Mouse (Mus musculus) thymus, postnatal 4 days (tissue): ENCODE measurements around the gene Vmn2r49.
"Not testable (repeated sequence)": the region's sequence is repeated elsewhere in the genome, so short reads cannot be mapped to it uniquely, and the experiment has no call there.

Experiments used
- DNase-seq: peaks from one replicate; pipeline ENCODE4 v3.0.0; 2021

Vmn2r49 gene

DNA sequence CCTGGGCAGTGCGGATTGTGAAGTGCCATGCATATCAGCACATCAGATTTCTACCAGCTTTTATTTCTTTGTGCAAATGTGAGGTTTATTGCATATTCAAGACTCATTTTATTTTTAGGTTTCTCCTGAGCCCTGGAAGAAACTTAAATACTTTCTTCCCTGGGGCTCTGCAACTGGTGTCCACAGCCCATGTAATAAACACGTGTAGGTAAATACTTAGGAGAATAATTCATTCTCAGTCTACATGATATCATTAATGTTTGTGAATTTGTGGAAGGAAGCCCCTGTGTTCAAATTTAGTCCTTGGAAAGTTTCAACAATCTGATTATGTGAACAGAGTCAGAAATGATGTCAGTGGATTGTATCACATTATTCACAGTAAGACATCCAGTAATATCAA, at the start of gene Vmn2r49:
Gene Vmn2r49, minus strand, starts transcription at position 101 of the 400 bp plus-strand sequence.
- DNase-seq, result not testable (repeated sequence)

DNA sequence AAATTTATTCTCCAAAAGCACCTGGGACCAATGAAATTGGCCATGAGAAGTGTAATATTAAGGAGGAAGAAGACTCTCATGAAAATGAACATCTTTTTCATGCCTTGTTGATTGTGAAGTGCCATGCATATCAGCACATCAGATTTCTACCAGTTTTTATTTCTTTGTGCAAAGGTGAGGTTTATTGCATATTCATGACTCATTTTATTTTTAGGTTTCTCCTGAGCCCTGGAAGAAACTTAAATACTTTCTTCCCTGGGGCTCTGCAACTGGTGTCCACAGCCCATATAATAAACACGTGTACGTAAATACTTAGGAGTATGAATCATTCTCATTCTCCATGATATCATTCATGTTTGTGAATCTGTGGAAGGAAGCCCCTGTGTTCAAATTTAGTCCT, 38.6 kb downstream of the Vmn2r49 start, which contains the start of gene Vmn2r48:
Gene Vmn2r48, minus strand, starts transcription at position 101 of the 400 bp plus-strand sequence.
- DNase-seq, result not testable (repeated sequence)
